Mouse (Mus musculus) liver, embryonic 14 days (tissue): Measurements from ENCODE around the gene Olfr982. TPM values are rescaled to one million over a fixed set of nuclear protein-coding genes. Genes with fewer than 3 reads are reported as not detected.

Experiments
- polyA plus RNA-seq: library from polyadenylated mRNA; depleted of rRNA; stranded (reverse); fragments of >200 nt; gene quantifications from 2 replicates; pipeline ENCODE4 v1.2.3, GENCODE M21; 2012; rRNA removed

Gene Olfr982
- polyA plus RNA-seq, result not detected in 2 replicates

GRCm38 (mm10) chr9:40073529-40073928 lies at the start of gene Olfr982:
Gene Olfr982 (plus strand): TSS chr9:40073829.

GRCm38 (mm10) chr9:40093495-40093894 lies 19.9 kb downstream of the Olfr982 start, which contains the start of gene Olfr983:
Gene Olfr983 (minus strand): TSS chr9:40093595.

GRCm38 (mm10) chr9:40114106-40114505 lies 40.5 kb downstream of the Olfr982 start, which contains the start of gene Olfr984:
Gene Olfr984 (minus strand): TSS chr9:40114206.

Other genes with a start within 250 kb of the Olfr982 start
- gene Olfr971, start 237.0 kb upstream of the Olfr982 start, polyA plus RNA-seq, result not detected in 2 replicates
- not detected in 2 replicates for gene Olfr972, start 207.4 kb upstream of the Olfr982 start, polyA plus RNA-seq
- not detected in 2 replicates for gene Olfr229, start 166.5 kb upstream of the Olfr982 start, polyA plus RNA-seq
- gene Olfr974, start 136.3 kb upstream of the Olfr982 start, polyA plus RNA-seq, result not detected in 2 replicates
- not detected in 2 replicates for gene Olfr975, start 121.8 kb upstream of the Olfr982 start, polyA plus RNA-seq
- gene Olfr976, start 112.7 kb upstream of the Olfr982 start, polyA plus RNA-seq, result not detected in 2 replicates
- gene Olfr978, start 81.7 kb upstream of the Olfr982 start, polyA plus RNA-seq, result not detected in 2 replicates
- gene Olfr979, start 70.4 kb upstream of the Olfr982 start, polyA plus RNA-seq, result not detected in 2 replicates
- gene Olfr980, start 64.2 kb upstream of the Olfr982 start, polyA plus RNA-seq, result not detected in 2 replicates
- gene Olfr981, start 52.4 kb upstream of the Olfr982 start, polyA plus RNA-seq, result not detected in 2 replicates
- gene Olfr983, start 19.8 kb downstream of the Olfr982 start, polyA plus RNA-seq, result not detected in 2 replicates
- not detected in 2 replicates for gene Olfr984, start 40.4 kb downstream of the Olfr982 start, polyA plus RNA-seq
- not detected in 2 replicates for gene Olfr985, start 56.4 kb downstream of the Olfr982 start, polyA plus RNA-seq
- gene Tmem225, start 74.3 kb downstream of the Olfr982 start, polyA plus RNA-seq, result not detected in 2 replicates
- not detected in 2 replicates for gene Olfr986, start 107.1 kb downstream of the Olfr982 start, polyA plus RNA-seq
- 0.66 and 0.77 TPM in 2 replicates for gene Zfp202, start 118.5 kb downstream of the Olfr982 start, polyA plus RNA-seq
- gene Scn3b, start 195.4 kb downstream of the Olfr982 start, polyA plus RNA-seq, result 0.05 and 0.44 TPM in 2 replicates